Mouse (Mus musculus) liver, adult 2 months (tissue): ENCODE data around the gene Hspa1l. TPM values are rescaled to one million over a fixed set of nuclear protein-coding genes. Genes with fewer than 3 reads are reported as not detected.
A peak's percentile ranks its signal among the peaks of the same experiment; 100 is the strongest.
"Not testable (repeated sequence)": the region's sequence is repeated elsewhere in the genome, so short reads cannot be mapped to it uniquely, and the experiment has no call there.

ENCODE experiments used
- DNase-seq: peaks from one replicate; pipeline ENCODE4 v3.0.0-alpha.2; 2011; ENCODE audit warnings: low read depth, low spot score; ENCODE audit errors: extremely low read depth
- H3K27ac ChIP-seq: fragments of 200-500 bp; replicated peaks from 2 replicates; pipeline ENCODE4 v1.5.1; 2012; ENCODE audit warnings: low read depth, mild to moderate bottlenecking, control low read depth, inconsistent platforms, low read length; ENCODE audit not compliant: insufficient read depth
- H3K27me3 ChIP-seq: fragments of 200-500 bp; 2 replicates; pipeline ENCODE4 v1.6.1; 2012; ENCODE audit warnings: mild to moderate bottlenecking, moderate library complexity, low read length, inconsistent platforms; ENCODE audit not compliant: control insufficient read depth, insufficient read depth
- H3K36me3 ChIP-seq: fragments of 200-500 bp; 2 replicates; pipeline ENCODE4 v1.6.1; 2012; ENCODE audit warnings: low read length, inconsistent platforms; ENCODE audit not compliant: control insufficient read depth, insufficient read depth
- H3K4me1 ChIP-seq: fragments of 200-500 bp; 2 replicates; pipeline ENCODE4 v1.6.1; 2011; ENCODE audit warnings: low read length; ENCODE audit not compliant: control insufficient read depth, insufficient read depth
- H3K4me3 ChIP-seq: fragments of 200-500 bp; 2 replicates; pipeline ENCODE4 v1.5.1; 2011; ENCODE audit warnings: low read depth, mild to moderate bottlenecking, control low read depth, low read length, moderate library complexity; ENCODE audit not compliant: insufficient read depth
- H3K79me2 ChIP-seq: fragments of 200-500 bp; 2 replicates; pipeline ENCODE4 v1.6.1; 2012; ENCODE audit warnings: inconsistent platforms, mild to moderate bottlenecking, low read length, moderate library complexity; ENCODE audit not compliant: control insufficient read depth, insufficient read depth
- H3K9ac ChIP-seq: fragments of 200-500 bp; 2 replicates; pipeline ENCODE4 v1.6.1; 2012; ENCODE audit warnings: low read depth, mild to moderate bottlenecking, control low read depth, inconsistent platforms, low read length
- CTCF ChIP-seq: fragments of 200-500 bp; IDR thresholded peaks from 2 replicates; pipeline ENCODE4 v1.5.1; 2011; ENCODE audit warnings: low read depth, low read length, control low read depth
- POLR2A ChIP-seq: fragments of 200-500 bp; IDR thresholded peaks from 2 replicates; pipeline ENCODE4 v1.6.1; 2011; ENCODE audit warnings: low read length, control low read depth; ENCODE audit not compliant: insufficient read depth; ENCODE audit errors: extremely low read depth
- WGBS: fragments of 180-500 bp; shearing (Covaris S2); methylation state at CpG from one replicate; pipeline ENCODE4 v1.1.7; 2018; 5-methylcytosine and 5-hydroxymethylcytosine counted together
- polyA plus RNA-seq: library from polyadenylated mRNA; depleted of rRNA; stranded (reverse); fragments of >200 nt; gene quantifications from 2 replicates; pipeline ENCODE4 v1.2.3, GENCODE M21; 2012
- total RNA-seq: library from RNA; depleted of rRNA; stranded (reverse); fragments of >200 nt; gene quantifications from 2 replicates; pipeline ENCODE4 v1.2.3, GENCODE M21; 2014

The Hspa1l gene
- total and polyA plus RNA-seq, 2 experiments = 0.18 TPM; not detected in 1

- H3K79me2 ChIP-seq = no peaks in the 10 kb centered on the region; the same call in 1 of the 2 replicates
- WGBS = 76% methylated on average over 15 of the region's 15 CpGs
- H3K36me3 ChIP-seq = no peaks in the 10 kb centered on the region
- no peak overlapping the region for H3K27ac ChIP-seq
- H3K9ac ChIP-seq = no peak overlapping the region
- TF ChIP-seq POLR2A (no peak), CTCF (no peak)
- DNase-seq = no peak
- peaks cover 12% of the 10 kb centered on the region for H3K4me1 ChIP-seq
- H3K27me3 ChIP-seq = no peaks in the 10 kb centered on the region
- no peak overlapping the region for H3K4me3 ChIP-seq
These were observed 26.3 kb downstream of the Hspa1l start for GRCm38 (mm10) chr17:34998526-34999430.

- peak overlapping the region; percentile 85 for H3K4me3 ChIP-seq
- not testable (repeated sequence) for H3K27me3 ChIP-seq, H3K79me2 ChIP-seq, DNase-seq, H3K36me3 ChIP-seq
- WGBS = 2% methylated on average over 30 of the region's 32 CpGs
- peaks cover 12% of the 10 kb centered on the region for H3K4me1 ChIP-seq
- peak overlapping the region; percentile 99 for H3K9ac ChIP-seq
- peak overlapping the region; percentile 96; the same call in 1 of the 2 replicates for H3K27ac ChIP-seq
These were observed 27.6 kb downstream of the Hspa1l start for GRCm38 (mm10) chr17:34999871-35000716.

- Histone ChIP-seq H3K4me1 (peaks cover 12% of the 10 kb centered on the region), H3K9ac (peak within 1 kb of the TSS; percentile 99), H3K27ac (peak within 1 kb of the TSS; percentile 96), H3K79me2 (no peaks in the 10 kb centered on the region; the same call in 1 of the 2 replicates), H3K36me3 (0 out of 2 replicates have a peak, but pooled peaks cover 1% of the 10 kb centered on the region), H3K4me3 (peak within 1 kb of the TSS; percentile 85), H3K27me3 (no peaks in the 10 kb centered on the region)
- 0 out of 2 replicates have a peak, but pooled peaks have one; percentile 29 for TF ChIP-seq POLR2A
- no peak for TF ChIP-seq CTCF
- WGBS = under 1% methylated on average over 83 of the region's 83 CpGs
- peak; percentile 44 for DNase-seq
These were observed 28.4 kb downstream of the Hspa1l start, which contains the start of gene Vars for GRCm38 (mm10) chr17:35000717-35001451. Gene Vars, plus strand, starts transcription at chr17:35000987.

DNA sequence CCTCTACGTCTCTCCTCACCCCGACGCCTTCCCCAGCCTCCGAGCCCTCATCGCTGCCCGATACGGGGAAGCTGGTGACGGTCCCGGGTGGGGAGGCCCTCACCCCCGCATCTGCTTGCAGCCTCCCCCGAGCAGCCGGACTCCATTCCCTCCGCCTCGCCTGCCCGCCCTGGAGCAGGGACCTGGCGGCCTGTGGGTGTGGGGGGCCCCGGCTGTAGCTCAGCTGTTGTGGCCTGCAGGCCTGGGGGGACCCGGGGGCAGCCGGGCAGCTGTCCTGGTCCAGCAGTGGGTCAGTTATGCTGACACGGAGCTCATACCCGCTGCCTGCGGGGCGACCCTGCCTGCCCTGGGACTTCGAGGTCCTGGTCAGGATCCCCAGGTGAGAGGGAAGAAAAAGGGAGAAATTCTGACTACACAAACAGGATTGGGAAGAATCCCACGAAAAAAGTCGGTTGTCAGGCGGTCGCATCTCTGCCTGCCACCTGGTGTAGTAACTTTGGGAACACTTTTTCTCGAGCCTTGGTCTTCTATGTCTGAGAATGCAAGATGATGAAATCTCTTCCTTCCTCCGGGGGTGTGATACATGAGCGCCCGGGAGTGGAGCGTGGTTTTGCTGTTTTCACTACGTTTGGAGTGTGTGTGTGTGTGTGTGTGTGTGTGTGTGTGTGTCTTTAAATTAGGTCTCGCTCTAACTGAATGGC lies 29.1 kb downstream of the Hspa1l start:
- 0 out of 2 replicates have a peak, but pooled peaks cover 2% of the 10 kb centered on the region for H3K36me3 ChIP-seq
- peak overlapping the region; percentile 96; the same call in 1 of the 2 replicates for H3K27ac ChIP-seq
- peak; percentile 11 for DNase-seq
- peaks cover 12% of the 10 kb centered on the region for H3K4me1 ChIP-seq
- no peaks in the 10 kb centered on the region for H3K27me3 ChIP-seq
- no peak for TF ChIP-seq POLR2A
- no peak for TF ChIP-seq CTCF
- H3K9ac ChIP-seq = peak overlapping the region; percentile 99
- H3K4me3 ChIP-seq = peak overlapping the region; percentile 85
- no peaks in the 10 kb centered on the region; the same call in 1 of the 2 replicates for H3K79me2 ChIP-seq
- WGBS = 2% methylated on average over 35 of the region's 35 CpGs
